Mouse (Mus musculus): ENCODE data around the gene Kremen2. TPM values are rescaled to one million over a fixed set of nuclear protein-coding genes. Genes with fewer than 3 reads are reported as not detected.
A peak's percentile ranks its signal among the peaks of the same experiment; 100 is the strongest.
"Not testable (repeated sequence)": the region's sequence is repeated elsewhere in the genome, so short reads cannot be mapped to it uniquely, and the experiment has no call there.

Kremen2 gene
- polyA plus RNA-seq, 1 experiment from 2014 or later, result 0.74 TPM

DNA sequence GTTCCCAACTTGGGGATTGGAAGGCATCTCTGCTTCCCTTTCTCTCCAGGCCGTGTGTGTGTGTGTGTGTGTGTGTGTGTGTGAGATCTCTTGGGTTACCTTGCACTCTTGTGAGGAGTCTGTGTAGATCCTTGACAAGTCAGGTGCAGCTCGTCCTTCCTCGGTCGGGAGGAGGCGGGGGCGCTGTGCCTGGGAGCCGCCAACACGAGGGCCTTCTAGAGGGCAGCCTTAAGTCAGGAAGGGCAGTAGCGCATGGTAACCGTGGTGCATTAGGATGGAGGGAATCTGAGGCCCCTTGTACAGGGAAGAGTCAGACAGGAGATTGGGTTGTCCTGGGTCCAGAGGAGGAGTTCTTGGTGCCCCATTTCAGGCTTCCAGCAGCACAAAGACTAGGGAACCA, 30.6 kb upstream of the Kremen2 start:
- Histone ChIP-seq H3K27me3 (replicated peaks) (no peaks in the 10 kb centered on the region), H3K36me3 (no peaks in the 10 kb centered on the region), H3K27ac (no peak overlapping the region), H3K4me1 (no peaks in the 10 kb centered on the region), H3K4me2 (no peak overlapping the region), H3K9me3 (no peaks in the 10 kb centered on the region), H3K4me3 (replicated peaks) (no peak overlapping the region), H3K9ac (no peak overlapping the region)
- no peak for ATAC-seq (ENCODE audit: insufficient read depth, low FRiP score, low read depth)
- WGBS, result 69% methylated on average over 10 of the region's 10 CpGs

DNA sequence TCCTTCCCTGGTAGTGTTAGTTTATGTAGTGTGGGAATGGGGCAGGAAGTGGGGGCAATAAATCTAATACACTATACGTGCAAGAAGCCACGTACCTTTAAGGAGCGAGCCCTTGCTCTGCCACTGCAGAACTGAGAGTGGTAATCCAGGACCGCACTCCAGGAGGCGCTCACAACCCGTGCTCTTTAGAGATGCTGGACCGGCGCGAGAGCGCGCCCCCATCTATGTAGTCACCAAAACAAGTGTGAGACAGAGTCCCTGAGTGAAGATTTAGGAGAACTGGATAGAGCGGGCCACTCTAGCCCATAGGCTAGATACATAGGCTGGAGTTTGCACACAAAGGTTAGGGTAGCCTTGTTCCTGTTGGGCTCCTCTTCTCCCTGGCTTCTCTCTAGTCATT, 28.5 kb upstream of the Kremen2 start:
- peak; percentile 57; the same call in 1 of the 2 replicates for ATAC-seq (ENCODE audit: insufficient read depth, low FRiP score, low read depth)
- WGBS, result 3% methylated on average over 12 of the region's 12 CpGs
- H3K9me3 ChIP-seq, result no peaks in the 10 kb centered on the region
- H3K27me3 ChIP-seq (replicated peaks), result no peaks in the 10 kb centered on the region
- H3K4me3 ChIP-seq (replicated peaks), result no peak overlapping the region
- H3K9ac ChIP-seq, result no peak overlapping the region
- H3K27ac ChIP-seq, result no peak overlapping the region
- no peak overlapping the region for H3K4me2 ChIP-seq
- no peaks in the 10 kb centered on the region for H3K36me3 ChIP-seq
- H3K4me1 ChIP-seq, result no peaks in the 10 kb centered on the region

- Histone ChIP-seq H3K27me3 (replicated peaks) (no peaks in the 10 kb centered on the region), H3K9me3 (no peaks in the 10 kb centered on the region), H3K4me3 (replicated peaks) (no peak overlapping the region), H3K4me1 (no peaks in the 10 kb centered on the region), H3K27ac (no peak overlapping the region), H3K4me2 (no peak overlapping the region), H3K36me3 (no peaks in the 10 kb centered on the region), H3K9ac (no peak overlapping the region)
- WGBS, result 71% methylated on average over 6 of the region's 6 CpGs
- no peak for ATAC-seq (ENCODE audit: insufficient read depth, low FRiP score, low read depth)
Measured at GRCm38 (mm10) chr17:23773676-23774075, 28.0 kb upstream of the Kremen2 start.

DNA sequence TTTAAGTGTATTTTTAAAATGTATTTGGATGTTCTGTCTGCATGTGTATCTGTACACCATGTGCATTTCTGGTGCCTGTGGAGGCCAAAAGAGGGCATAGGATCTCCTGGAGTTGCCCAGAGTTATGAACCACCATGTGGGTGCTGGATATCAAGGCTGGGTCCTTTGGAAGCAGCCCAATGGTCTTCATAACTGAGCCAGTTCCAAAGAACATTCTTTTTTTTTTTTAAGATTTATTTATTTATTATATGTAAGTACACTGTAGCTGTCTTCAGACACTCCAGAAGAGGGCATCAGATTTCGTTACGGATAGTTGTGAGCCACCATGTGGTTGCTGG, 26.6 kb upstream of the Kremen2 start:
- H3K9ac ChIP-seq; H3K4me2 ChIP-seq; H3K27me3 ChIP-seq (replicated peaks); H3K27ac ChIP-seq; H3K36me3 ChIP-seq; ATAC-seq (ENCODE audit: insufficient read depth, low FRiP score, low read depth); H3K9me3 ChIP-seq; H3K4me1 ChIP-seq; H3K4me3 ChIP-seq (replicated peaks): not testable (repeated sequence)
- 67% methylated on average over 2 of the region's 2 CpGs for WGBS

- Histone ChIP-seq H3K4me3 (replicated peaks) (peak within 1 kb of the TSS; percentile 77), H3K36me3 (no peaks in the 10 kb centered on the region), H3K27ac (peak within 1 kb of the TSS; percentile 59), H3K27me3 (replicated peaks) (no peaks in the 10 kb centered on the region), H3K4me1 (no peaks in the 10 kb centered on the region), H3K9me3 (no peaks in the 10 kb centered on the region), H3K4me2 (peak within 1 kb of the TSS; percentile 68), H3K9ac (peak within 1 kb of the TSS; percentile 80)
- 3% methylated on average over 58 of the region's 58 CpGs for WGBS
- peak; percentile 98 for ATAC-seq (ENCODE audit: insufficient read depth, low FRiP score, low read depth)
Measured at GRCm38 (mm10) chr17:23771284-23772218, 25.9 kb upstream of the Kremen2 start, which contains the start of gene Flywch1. Gene Flywch1, minus strand, starts transcription at chr17:23771602.

GRCm38 (mm10) chr17:23770896-23771283, 25.3 kb upstream of the Kremen2 start:
- Histone ChIP-seq H3K9ac (peak overlapping the region; percentile 80), H3K9me3 (no peaks in the 10 kb centered on the region), H3K27ac (peak overlapping the region; percentile 59; the same call in 1 of the 2 replicates), H3K27me3 (replicated peaks) (no peaks in the 10 kb centered on the region), H3K36me3 (no peaks in the 10 kb centered on the region), H3K4me2 (peak overlapping the region; percentile 68), H3K4me1 (no peaks in the 10 kb centered on the region), H3K4me3 (replicated peaks) (peak overlapping the region; percentile 77)
- ATAC-seq (ENCODE audit: insufficient read depth, low FRiP score, low read depth), result no peak; the same call in 1 of the 2 replicates
- whole genome bisulfite sequencing, result 1% methylated on average over 19 of the region's 19 CpGs

DNA sequence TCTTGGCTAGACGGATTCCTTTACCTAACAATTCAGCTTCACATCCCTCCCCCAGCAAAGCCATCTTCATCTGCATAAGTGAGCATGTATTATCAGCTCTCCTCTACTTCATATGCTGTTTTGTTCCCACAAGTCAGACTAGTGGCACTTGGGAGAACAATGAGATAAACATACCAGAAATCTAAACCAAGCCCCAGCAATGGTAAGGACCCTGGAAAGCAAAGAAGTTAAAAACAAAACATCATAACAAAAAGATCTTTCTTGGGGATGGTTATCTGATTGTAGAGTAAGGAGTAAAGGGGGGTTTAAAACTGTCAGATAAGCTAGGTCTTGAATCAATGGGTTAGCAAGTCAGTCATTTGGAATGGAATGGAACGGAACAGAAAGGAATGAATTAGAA, 24.9 kb upstream of the Kremen2 start:
- H3K9me3 ChIP-seq, result no peaks in the 10 kb centered on the region
- no peak overlapping the region for H3K27ac ChIP-seq
- peak overlapping the region; percentile 77 for H3K4me3 ChIP-seq (replicated peaks)
- H3K27me3 ChIP-seq (replicated peaks), result no peaks in the 10 kb centered on the region
- H3K4me2 ChIP-seq, result peak overlapping the region; percentile 68
- WGBS, result 37% methylated on average over 2 of the region's 2 CpGs
- no peak for ATAC-seq (ENCODE audit: insufficient read depth, low FRiP score, low read depth)
- H3K36me3 ChIP-seq, result no peaks in the 10 kb centered on the region
- H3K4me1 ChIP-seq, result no peaks in the 10 kb centered on the region
- 0 out of 2 replicates have a peak overlapping the region, but pooled peaks have one; percentile 80 for H3K9ac ChIP-seq

DNA sequence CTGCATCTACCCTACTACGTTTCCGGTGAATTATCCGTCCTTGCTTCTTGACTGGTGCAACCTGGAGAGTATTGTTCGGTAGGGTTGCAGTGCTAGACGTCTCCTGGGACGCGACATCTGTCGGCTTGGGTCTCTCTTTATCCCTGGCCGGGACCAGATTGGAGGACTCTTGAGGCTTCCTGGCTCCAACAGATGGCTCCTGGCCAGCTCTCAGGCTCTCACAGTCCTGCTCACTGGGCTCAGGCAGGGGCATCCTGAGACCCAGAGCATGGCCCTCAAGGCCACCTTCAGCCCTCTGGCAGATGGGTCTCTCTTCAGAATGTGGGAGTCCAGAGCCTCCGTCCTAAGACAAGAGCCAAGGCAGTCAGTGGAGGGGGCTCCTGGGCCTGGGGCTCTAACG, 17.3 kb upstream of the Kremen2 start:
- WGBS, result 88% methylated on average over 11 of the region's 11 CpGs
- 0 out of 2 replicates have a peak, but pooled peaks have one; percentile 31 for ATAC-seq (ENCODE audit: insufficient read depth, low FRiP score, low read depth)
- Histone ChIP-seq H3K27me3 (replicated peaks) (no peaks in the 10 kb centered on the region), H3K36me3 (peaks cover 18% of the 10 kb centered on the region), H3K4me2 (no peak overlapping the region), H3K9ac (no peak overlapping the region), H3K9me3 (no peaks in the 10 kb centered on the region), H3K4me1 (no peaks in the 10 kb centered on the region), H3K27ac (no peak overlapping the region), H3K4me3 (replicated peaks) (no peak overlapping the region)

- Histone ChIP-seq H3K4me3 (replicated peaks) (no peak overlapping the region), H3K27me3 (replicated peaks) (no peaks in the 10 kb centered on the region), H3K9ac (no peak overlapping the region), H3K36me3 (peaks cover 22% of the 10 kb centered on the region), H3K4me1 (no peaks in the 10 kb centered on the region), H3K27ac (no peak overlapping the region), H3K9me3 (no peaks in the 10 kb centered on the region), H3K4me2 (no peak overlapping the region)
- ATAC-seq (ENCODE audit: insufficient read depth, low FRiP score, low read depth), result no peak
- WGBS, result 92% methylated on average over 3 of the region's 3 CpGs
Measured at GRCm38 (mm10) chr17:23761155-23761554, 15.5 kb upstream of the Kremen2 start.

GRCm38 (mm10) chr17:23760231-23760630, 14.6 kb upstream of the Kremen2 start:
- no peaks in the 10 kb centered on the region for H3K9me3 ChIP-seq
- no peak overlapping the region for H3K9ac ChIP-seq
- no peaks in the 10 kb centered on the region for H3K4me1 ChIP-seq
- no peak overlapping the region for H3K4me3 ChIP-seq (replicated peaks)
- peaks cover 31% of the 10 kb centered on the region for H3K36me3 ChIP-seq
- no peak for ATAC-seq (ENCODE audit: insufficient read depth, low FRiP score, low read depth)
- no peaks in the 10 kb centered on the region for H3K27me3 ChIP-seq (replicated peaks)
- no peak overlapping the region for H3K27ac ChIP-seq
- WGBS, result 94% methylated on average over 9 of the region's 9 CpGs
- H3K4me2 ChIP-seq, result no peak overlapping the region

GRCm38 (mm10) chr17:23758801-23759200, 13.2 kb upstream of the Kremen2 start:
- H3K27me3 ChIP-seq (replicated peaks), result no peaks in the 10 kb centered on the region
- H3K27ac ChIP-seq, result no peak overlapping the region
- no peak overlapping the region for H3K4me2 ChIP-seq
- peaks cover 33% of the 10 kb centered on the region for H3K36me3 ChIP-seq
- H3K9ac ChIP-seq, result no peak overlapping the region
- no peaks in the 10 kb centered on the region for H3K9me3 ChIP-seq
- H3K4me1 ChIP-seq, result no peaks in the 10 kb centered on the region
- ATAC-seq (ENCODE audit: insufficient read depth, low FRiP score, low read depth), result no peak
- WGBS, result 83% methylated on average over 8 of the region's 8 CpGs
- H3K4me3 ChIP-seq (replicated peaks), result no peak overlapping the region

DNA sequence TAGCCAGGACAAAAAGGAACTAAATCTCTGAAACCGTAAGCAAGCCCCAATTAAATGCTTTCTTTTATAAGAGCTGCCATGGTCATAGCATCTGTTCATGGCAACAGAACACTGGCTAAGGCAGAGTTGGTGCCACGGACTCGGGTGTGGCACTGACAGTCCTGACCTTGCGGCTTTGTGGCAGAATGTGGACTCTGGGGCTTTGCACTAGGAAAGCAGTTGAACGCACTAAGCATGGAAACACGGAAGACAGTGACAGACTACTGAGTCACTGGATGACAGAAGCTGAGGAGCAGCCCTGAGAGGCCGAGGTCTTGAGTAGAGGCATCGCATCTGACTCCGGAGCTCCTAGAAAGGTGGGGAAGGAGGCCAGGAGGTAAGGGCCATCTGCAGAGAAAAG, 11.9 kb upstream of the Kremen2 start:
- Histone ChIP-seq H3K27me3 (replicated peaks) (no peaks in the 10 kb centered on the region), H3K4me1 (no peaks in the 10 kb centered on the region), H3K9me3 (no peaks in the 10 kb centered on the region), H3K4me2 (no peak overlapping the region), H3K4me3 (replicated peaks) (no peak overlapping the region), H3K9ac (no peak overlapping the region), H3K36me3 (peaks cover 45% of the 10 kb centered on the region), H3K27ac (no peak overlapping the region)
- WGBS, result 91% methylated on average over 9 of the region's 9 CpGs
- no peak for ATAC-seq (ENCODE audit: insufficient read depth, low FRiP score, low read depth)

All from stomach, embryonic 15.5 days (tissue).